Mouse (Mus musculus) gastrocnemius, adult 2 months (tissue): ENCODE results near the gene Apopt1. TPM values are rescaled to one million over a fixed set of nuclear protein-coding genes. Genes with fewer than 3 reads are reported as not detected.
A peak's percentile ranks its signal among the peaks of the same experiment; 100 is the strongest.

Experiments
- DNase-seq: peaks from one replicate; pipeline ENCODE4 v3.0.0; 2022
- H3K27ac ChIP-seq: fragments of 200-600 bp; 2 replicates; pipeline ENCODE4 v1.8.1; 2022; ENCODE audit warnings: mild to moderate bottlenecking
- H3K4me3 ChIP-seq: fragments of 200-600 bp; 2 replicates; pipeline ENCODE4 v1.8.1; 2022; ENCODE audit warnings: mild to moderate bottlenecking, moderate library complexity
- CTCF ChIP-seq: fragments of 200-600 bp; IDR thresholded peaks from 2 replicates; pipeline ENCODE4 v1.8.1; 2022; ENCODE audit warnings: antibody characterized with exemption, mild to moderate bottlenecking, moderate library complexity
- intact Hi-C: fragments of 180-260 bp; cut with DNase I; formaldehyde crosslinking; loops from one replicate; pipeline ENCODE4 v1.15.1; 2025
- total RNA-seq, 2 experiments: library from RNA; stranded (reverse); gene quantifications; 2 replicates each; pipeline ENCODE4 v1.2.3; 2021

Gene Apopt1
- total RNA-seq, 2 experiments from 2014 or later = 37.4 to 46.7 TPM

DNA sequence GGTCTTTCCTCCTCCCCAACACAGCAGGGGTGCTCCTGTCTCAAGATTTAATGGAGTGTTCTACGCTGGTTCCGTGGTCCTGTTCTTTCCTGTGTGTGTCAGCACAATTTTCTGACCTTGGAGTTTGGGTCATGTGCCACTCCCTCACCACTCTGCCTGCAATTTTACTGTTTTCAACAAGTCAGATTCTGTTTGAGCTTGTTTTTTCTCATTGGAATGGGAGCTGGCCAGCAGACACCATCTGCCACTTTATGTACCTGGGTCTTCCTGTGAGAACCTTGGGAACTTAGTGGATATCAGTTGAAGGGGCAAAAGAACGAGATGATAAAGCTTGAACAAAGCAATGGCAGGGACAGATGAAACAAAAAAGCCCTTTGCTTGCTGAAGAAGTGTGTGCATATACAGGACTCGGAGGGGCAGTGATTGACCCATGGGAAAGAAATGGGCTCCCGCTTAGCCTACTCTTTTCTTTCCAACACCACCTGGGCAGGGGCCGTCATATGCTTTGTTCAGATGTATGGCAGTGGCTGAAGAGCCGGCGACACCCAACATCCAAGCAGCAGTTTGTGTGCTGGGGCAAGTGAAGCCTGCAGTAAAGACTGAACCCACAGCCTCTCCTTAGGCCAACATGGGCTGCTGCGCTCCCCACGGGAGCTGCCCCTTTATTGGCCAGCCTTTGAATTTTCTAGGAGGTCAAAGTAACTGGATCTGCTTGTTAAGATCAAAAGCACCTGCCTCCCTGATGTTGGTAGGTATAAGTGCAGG is 44.7 kb downstream of the Apopt1 start:
- TF ChIP-seq CTCF = no peak
- intact Hi-C loops = loop anchor here (5.0 kb wide), 1 partner anchor 35 kb away; no protein-coding TSS in a partner anchor
- H3K27ac ChIP-seq = peak overlapping the region; percentile 97
- H3K4me3 ChIP-seq = peak overlapping the region; percentile 77
- DNase-seq = no peak

DNA sequence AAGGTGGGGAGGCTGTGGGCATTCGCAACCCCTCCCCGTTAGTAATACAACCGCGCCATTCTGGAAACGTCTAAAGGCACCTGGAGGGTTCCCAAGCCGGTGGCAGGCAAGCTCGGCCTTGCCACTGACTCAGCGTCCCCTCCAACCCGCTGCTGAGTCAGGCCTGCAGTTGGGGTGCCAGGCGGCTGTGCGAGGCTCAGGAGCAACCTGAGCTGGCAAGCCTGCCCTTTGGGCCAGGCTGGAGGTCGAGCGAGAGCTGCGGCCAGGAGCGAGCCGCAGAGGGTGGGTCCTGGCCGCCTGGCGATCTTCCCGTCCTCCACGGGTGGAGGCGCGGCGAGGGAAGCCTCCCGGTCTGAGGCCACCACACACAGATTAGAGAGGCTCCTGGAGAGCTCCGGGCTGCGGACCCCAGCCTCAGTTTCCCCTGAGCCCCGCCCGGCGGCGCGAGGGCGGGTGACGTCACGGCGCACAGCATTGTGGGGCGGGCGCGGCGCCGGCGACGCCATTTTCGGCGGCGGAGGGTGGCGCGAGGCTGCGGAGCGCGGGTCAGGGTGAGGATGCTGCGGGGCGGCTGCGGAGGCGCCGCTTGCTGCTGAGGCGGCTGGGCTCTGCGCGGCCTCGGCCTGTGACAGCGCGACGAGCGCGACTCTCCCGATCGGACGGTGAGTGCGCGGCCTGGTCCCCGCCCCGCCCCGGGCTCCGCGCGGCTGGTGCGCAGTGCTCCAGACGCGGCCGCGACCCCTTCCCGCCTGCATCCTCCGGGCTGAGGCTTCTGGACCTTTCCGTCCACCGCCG is 45.5 kb downstream of the Apopt1 start, which contains the start of gene Klc1:
Klc1 (plus strand) TSS at position 469 of the 795 bp plus-strand sequence.
- intact Hi-C loops = loop anchor here (5.0 kb wide), 1 partner anchor 34 kb away; no protein-coding TSS in a partner anchor
- peak; percentile 87 for DNase-seq
- no peak for TF ChIP-seq CTCF
- Histone ChIP-seq H3K4me3 (peak within 1 kb of the TSS; percentile 77), H3K27ac (peak within 1 kb of the TSS; percentile 97)

DNA sequence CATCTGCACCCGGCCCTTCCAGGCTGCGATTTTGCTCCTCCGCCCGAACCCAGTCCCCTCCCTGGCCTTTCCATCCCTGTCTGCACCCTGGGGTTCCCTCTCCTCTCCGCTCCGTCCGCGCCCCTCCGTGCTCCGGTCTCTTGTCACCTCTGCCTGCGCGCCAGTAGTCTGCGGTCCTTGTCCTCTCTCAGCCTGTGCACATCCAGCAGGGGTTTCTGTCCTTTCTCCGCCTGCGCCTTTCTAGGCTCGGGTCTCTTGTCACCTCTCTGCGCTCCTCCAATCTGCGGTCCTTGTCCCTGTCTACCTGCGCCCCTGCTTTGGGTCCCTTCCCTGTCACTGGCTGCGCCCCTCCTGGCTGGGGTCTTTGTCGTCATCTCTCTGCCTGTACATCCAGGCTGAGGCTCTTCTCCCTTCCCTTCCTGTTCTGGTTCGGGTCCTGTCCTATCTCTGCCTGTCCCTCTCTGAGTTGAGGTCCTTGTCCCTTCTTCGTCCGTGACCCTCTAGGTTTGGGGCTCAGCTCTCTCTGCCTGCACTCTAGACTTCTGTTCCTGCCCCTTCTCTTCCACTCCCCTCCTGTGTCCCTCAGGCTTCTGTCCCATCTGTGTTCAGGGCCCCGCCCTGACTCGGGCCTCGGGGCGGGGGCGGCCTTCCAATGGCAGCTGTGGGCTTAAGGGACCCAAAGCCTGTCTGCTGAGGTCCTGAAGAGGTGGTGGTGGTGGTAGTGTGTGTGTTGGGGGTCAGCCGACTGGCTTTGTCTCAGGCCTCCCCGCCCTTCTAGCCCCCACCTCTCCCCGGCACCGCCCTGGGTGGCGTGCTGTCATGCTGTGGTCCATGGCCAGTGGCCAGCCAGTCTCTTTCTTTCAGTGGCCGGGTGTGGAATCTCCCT is 46.4 kb downstream of the Apopt1 start:
- peak overlapping the region; percentile 97 for H3K27ac ChIP-seq
- peak; percentile 86 for DNase-seq
- H3K4me3 ChIP-seq = peak overlapping the region; percentile 77
- intact Hi-C loops = loop anchor here (5.0 kb wide), 1 partner anchor 33 kb away; no protein-coding TSS in a partner anchor
- TF ChIP-seq CTCF = no peak

DNA sequence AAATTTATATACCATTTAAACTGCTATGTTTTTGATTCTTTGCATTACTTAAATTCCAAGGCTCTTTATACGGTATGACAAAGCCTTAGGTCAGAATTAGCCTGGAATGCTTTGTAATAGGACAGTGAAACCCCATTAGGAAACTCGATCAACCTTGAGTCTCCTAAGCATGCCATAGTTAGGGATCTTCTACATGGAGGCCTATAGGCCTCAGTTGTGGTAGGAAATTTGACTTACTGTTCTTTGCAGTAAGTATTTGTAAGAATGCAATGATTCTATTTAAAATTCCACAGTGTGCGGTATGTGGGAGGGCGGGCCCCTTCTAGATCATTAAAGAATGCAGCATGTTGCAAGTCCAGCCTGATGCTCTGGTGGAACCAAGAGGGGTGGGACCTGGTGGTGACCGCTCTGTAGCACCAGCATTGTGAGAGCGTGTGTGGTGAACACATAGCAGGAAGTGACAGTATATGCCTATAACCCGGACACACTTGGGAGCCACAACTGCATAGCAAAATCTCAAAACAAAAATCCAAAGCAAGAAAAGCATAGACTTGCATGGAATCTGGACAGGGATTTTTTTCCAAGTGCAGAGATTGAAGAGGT is 47.3 kb downstream of the Apopt1 start:
- Histone ChIP-seq H3K4me3 (peak overlapping the region; percentile 77), H3K27ac (peak overlapping the region; percentile 97; the same call in 1 of the 2 replicates)
- intact Hi-C loops = no loop called here
- no peak for TF ChIP-seq CTCF
- DNase-seq = no peak

DNA sequence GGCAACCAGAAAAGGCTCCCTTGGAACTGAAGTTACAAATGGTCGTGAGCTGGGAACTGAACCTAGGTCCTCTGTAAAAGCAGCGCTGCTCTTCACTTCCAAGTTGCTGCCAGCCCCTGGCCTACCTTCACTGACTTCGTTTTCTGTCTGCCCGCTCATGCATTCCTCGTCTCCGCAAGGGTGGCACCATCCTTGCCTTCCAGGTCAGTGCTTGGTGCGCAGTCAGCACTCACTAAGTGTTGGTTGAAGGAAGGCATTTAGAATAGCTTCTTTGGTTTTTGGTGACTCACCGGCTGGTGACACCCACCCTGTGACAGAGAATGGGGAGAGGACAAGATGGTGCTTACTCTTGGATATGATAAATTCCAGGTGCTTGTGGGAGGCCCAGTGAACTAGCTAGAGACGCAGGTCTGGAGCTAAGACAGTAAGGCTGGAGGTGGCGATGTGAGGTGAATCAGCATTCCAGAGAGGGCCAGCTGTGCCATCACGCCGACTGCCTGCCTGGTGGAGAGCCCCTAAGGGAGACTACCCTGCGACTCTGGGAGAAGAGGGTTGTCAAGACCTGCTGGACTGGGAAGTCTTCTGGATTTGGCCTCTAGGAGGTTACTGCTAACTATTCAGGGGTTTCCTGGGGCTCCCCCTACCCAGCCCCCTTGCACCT is 49.7 kb downstream of the Apopt1 start:
- no peak for TF ChIP-seq CTCF
- DNase-seq = no peak
- H3K27ac ChIP-seq = no peak overlapping the region
- H3K4me3 ChIP-seq = no peak overlapping the region
- intact Hi-C loops = no loop called here

DNA sequence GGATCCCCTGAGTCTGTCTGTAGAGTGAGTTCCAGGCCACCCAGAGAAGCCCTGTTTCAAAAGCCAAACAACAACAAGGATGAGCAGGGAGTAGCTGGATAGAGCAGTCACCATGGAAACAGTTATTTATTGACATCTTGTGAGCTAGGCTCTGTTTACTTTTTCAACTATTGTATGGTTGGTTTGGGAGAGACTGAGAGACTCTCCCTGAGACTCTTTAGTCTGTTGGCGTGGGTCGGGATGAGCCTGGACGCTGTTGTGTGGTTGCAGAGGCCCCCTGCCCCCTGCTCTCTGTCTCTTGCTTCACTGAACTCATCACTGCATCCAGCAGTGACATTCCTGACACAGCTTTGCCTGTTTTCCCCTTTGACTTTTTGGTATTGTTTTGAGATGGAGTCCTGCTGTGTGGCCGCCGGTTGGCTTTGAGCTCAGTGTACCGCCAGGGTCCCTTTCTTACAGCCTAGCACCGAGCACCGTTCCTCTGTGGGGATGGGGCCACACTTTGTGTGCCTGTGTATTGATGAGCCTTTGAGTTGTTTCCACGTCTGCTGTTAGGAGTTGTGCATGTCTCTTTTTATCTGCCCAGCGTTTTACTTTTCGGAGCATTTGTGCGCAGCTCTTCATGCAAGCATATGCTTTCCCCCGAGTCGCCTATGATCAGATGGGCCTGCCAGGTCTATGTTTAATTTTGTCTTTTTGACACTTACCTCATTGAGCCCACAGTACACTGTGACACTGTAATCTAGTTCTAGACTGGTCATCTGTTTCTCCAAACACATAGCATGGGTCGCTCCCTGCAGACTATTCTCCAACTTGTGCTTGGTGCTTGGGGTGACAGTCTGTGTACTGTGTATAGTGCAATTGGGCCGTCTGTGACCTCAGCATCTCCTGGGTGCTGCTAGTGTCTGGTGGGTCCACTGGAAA is 53.5 kb downstream of the Apopt1 start:
- no peak for TF ChIP-seq CTCF
- Histone ChIP-seq H3K4me3 (no peak overlapping the region), H3K27ac (peak overlapping the region; percentile 41)
- no peak for DNase-seq
- intact Hi-C loops = no loop called here

DNA sequence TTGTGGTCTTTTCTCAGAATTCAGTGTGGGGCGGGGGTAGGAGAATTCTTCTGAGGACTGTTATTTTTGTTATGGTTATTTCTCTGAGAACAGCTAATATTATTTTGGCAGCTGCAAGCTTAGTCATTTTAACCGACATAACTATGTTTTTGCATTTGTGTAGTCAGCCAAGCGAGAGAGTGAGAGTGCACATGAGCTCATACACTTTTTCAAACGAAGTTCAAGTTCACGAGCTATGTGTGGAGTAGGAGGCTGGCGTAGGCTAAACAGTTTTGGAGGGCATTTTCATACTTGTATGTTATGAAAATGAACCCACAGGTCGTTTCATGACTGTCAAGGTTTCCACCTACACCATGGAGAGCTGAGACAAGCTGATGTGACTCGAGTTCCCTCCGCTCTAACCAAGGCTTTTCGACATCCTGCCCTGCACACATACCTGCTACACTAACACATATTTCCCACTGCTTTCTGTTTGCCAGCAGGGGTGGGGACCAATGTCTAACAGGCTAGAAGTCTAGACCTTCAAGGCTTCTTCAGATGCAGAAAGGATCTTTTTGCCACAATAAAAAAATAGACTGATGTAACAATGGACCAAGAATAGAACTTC is 55.4 kb downstream of the Apopt1 start:
- intact Hi-C loops = no loop called here
- Histone ChIP-seq H3K27ac (peak overlapping the region; percentile 43; the same call in 1 of the 2 replicates), H3K4me3 (no peak overlapping the region)
- TF ChIP-seq CTCF = no peak
- no peak for DNase-seq

DNA sequence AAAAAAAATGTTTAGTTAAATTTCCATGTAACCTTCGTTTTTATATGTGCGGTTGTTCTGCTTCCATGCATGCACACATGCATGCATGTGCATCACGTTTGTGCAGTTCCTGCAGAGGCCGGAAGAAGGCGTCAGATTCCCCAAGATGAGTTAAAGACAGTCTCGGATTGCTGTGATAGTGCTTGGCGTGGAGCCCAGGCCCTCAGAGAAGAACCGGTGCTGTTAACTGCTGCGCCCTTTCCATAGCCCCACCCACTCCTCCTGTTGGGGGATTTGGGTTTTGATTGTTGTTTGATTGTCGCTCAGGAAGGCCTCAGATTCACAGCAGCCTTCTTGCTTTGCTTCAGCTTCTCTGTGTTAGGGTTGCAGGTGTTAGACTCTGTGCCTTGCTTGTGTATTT is 56.2 kb downstream of the Apopt1 start:
- Histone ChIP-seq H3K27ac (peak overlapping the region; percentile 62), H3K4me3 (peak overlapping the region; percentile 9; the same call in 1 of the 2 replicates)
- intact Hi-C loops = no loop called here
- TF ChIP-seq CTCF = peak; percentile 43
- DNase-seq = peak; percentile 75

DNA sequence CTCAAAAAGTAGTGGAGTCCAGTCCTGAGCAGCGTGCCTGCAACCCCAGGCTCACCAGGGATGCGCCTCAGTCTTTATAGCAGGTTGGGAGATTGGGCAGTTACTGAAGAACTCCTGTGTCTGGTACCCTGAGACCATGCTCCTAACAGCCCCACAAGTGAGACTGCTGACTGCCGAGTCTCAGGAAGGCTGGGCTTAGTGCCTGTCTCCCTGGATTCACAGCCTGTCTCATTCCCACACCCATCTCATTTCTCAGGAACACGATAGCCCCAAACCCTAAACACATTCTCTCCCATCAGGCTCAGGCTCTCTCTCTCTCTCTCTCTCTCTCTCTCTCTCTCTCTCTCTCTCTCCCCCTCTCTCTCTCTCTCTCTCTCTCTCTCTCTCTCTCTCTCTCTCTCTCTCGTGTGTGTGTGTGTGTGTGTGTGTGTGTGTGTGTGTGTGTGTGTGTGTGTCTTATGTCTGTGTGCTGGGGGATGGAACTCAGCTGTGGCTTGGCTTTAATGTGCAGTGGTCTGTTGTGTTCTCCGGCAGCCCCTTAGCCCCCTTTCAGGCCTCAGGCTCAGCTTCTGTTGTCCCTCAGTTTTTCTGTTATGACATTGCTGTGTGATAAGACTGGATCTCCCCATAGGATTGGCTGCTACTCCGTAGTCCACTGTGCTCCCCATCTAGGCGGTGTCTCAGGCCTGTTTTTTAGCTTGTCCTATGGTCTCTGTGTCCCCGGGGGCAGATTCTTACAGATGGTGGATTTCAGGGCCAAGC is 56.9 kb downstream of the Apopt1 start:
- intact Hi-C loops = no loop called here
- H3K27ac ChIP-seq = peak overlapping the region; percentile 62
- no peak for TF ChIP-seq CTCF
- DNase-seq = no peak
- H3K4me3 ChIP-seq = peak overlapping the region; percentile 9; the same call in 1 of the 2 replicates
